Mouse (Mus musculus) liver, embryonic 11.5 days (tissue): ENCODE results near the gene Gm20605. TPM values are rescaled to one million over a fixed set of nuclear protein-coding genes. Genes with fewer than 3 reads are reported as not detected.
A peak's percentile ranks its signal among the peaks of the same experiment; 100 is the strongest.

Experiments
- ATAC-seq: fragments of 200-750 bp; cut with Nextera tagmentation; replicated peaks from 2 replicates; pipeline ENCODE4 v1.8.0; 2017; ENCODE audit warnings: moderate number of reproducible peaks, mild to moderate bottlenecking, moderate TSS enrichment, moderate library complexity; ENCODE audit not compliant: low FRiP score
- DNase-seq: peaks from one replicate; pipeline ENCODE4 v3.0.0-alpha.2; 2017; ENCODE audit warnings: low spot score
- H3K27ac ChIP-seq: fragments of 300-500 bp; sonication (generic); 2 replicates; pipeline ENCODE4 v1.5.1; 2014; ENCODE audit warnings: mild to moderate bottlenecking, low read depth, low read length, control low read depth
- H3K27me3 ChIP-seq: fragments of 300-500 bp; sonication (generic); replicated peaks from 2 replicates; pipeline ENCODE4 v1.6.1; 2014; ENCODE audit warnings: low read length, mixed read lengths; ENCODE audit not compliant: control insufficient read depth, insufficient read depth
- H3K36me3 ChIP-seq: fragments of 300-500 bp; sonication (generic); 2 replicates; pipeline ENCODE4 v1.6.1; 2014; ENCODE audit warnings: mild to moderate bottlenecking, low read length, moderate library complexity, mixed read lengths; ENCODE audit not compliant: control insufficient read depth, insufficient read depth
- H3K4me1 ChIP-seq: fragments of 300-500 bp; sonication (generic); replicated peaks from 2 replicates; pipeline ENCODE4 v1.6.1; 2014; ENCODE audit warnings: low read length, mixed read lengths; ENCODE audit not compliant: control insufficient read depth, insufficient read depth
- H3K4me2 ChIP-seq: fragments of 300-500 bp; sonication (generic); 2 replicates; pipeline ENCODE4 v1.6.1; 2014; ENCODE audit warnings: mild to moderate bottlenecking, control low read depth, moderate library complexity
- H3K4me3 ChIP-seq: fragments of 300-500 bp; sonication (generic); 2 replicates; pipeline ENCODE4 v1.5.1; 2014; ENCODE audit warnings: low read depth, low read length, control low read depth
- H3K9ac ChIP-seq: fragments of 300-500 bp; sonication (generic); 2 replicates; pipeline ENCODE4 v1.6.1; 2014; ENCODE audit warnings: low read depth, low read length, control low read depth
- H3K9me3 ChIP-seq: fragments of 300-500 bp; sonication (generic); 2 replicates; pipeline ENCODE4 v1.6.1; 2016; ENCODE audit warnings: low read length, inconsistent platforms, mixed read lengths; ENCODE audit not compliant: control insufficient read depth
- WGBS: fragments of 180-500 bp; shearing (Covaris S2); extraction: QIAGEN DNeasy Blood & Tissue Kit; methylation state at CpG from one replicate; pipeline ENCODE4 v1.1.7; 2014; 5-methylcytosine and 5-hydroxymethylcytosine counted together
- polyA plus RNA-seq: library from polyadenylated mRNA; unstranded; fragments of >200 nt; fragmentation: Nextera tagmentation; extraction: Ambion mirVana; gene quantifications from 2 replicates; pipeline ENCODE4 v1.2.1, GENCODE M21; 2014

Gene Gm20605
- polyA plus RNA-seq, 1 experiment from 2014 or later = 13.2 TPM

- H3K36me3 ChIP-seq = peaks cover 4% of the 10 kb centered on the region
- H3K9ac ChIP-seq = 0 out of 2 replicates have a peak overlapping the region, but pooled peaks have one; percentile 3
- H3K4me1 ChIP-seq = peaks cover 19% of the 10 kb centered on the region
- 79% methylated on average over 6 of the region's 6 CpGs for WGBS
- no peaks in the 10 kb centered on the region for H3K9me3 ChIP-seq
- DNase-seq (no peak), ATAC-seq (no peak)
- peak overlapping the region; percentile 47 for H3K27ac ChIP-seq
- peak overlapping the region; percentile 58 for H3K4me2 ChIP-seq
- H3K4me3 ChIP-seq = no peak overlapping the region
- H3K27me3 ChIP-seq = no peaks in the 10 kb centered on the region
Observed at GRCm38 (mm10) chr5:137597625-137598024, 31.4 kb upstream of the Gm20605 start.

- peak overlapping the region; percentile 47 for H3K27ac ChIP-seq
- WGBS = 55% methylated on average over 2 of the region's 2 CpGs
Observed at GRCm38 (mm10) chr5:137598100-137598826, 30.7 kb upstream of the Gm20605 start.

GRCm38 (mm10) chr5:137599600-137599999 is 29.4 kb upstream of the Gm20605 start:
- Histone ChIP-seq H3K4me1 (peaks cover 20% of the 10 kb centered on the region), H3K9me3 (no peaks in the 10 kb centered on the region), H3K9ac (peak overlapping the region; percentile 80), H3K36me3 (peaks cover 6% of the 10 kb centered on the region), H3K4me3 (peak overlapping the region; percentile 83), H3K4me2 (peak overlapping the region; percentile 96), H3K27me3 (no peaks in the 10 kb centered on the region), H3K27ac (peak overlapping the region; percentile 40; the same call in 1 of the 2 replicates)
- DNase-seq = no peak
- 54% methylated on average over 9 of the region's 9 CpGs for WGBS
- ATAC-seq = no peak

More at GRCm38 (mm10) chr5:137598100-137598826, 30.7 kb upstream of the Gm20605 start:
- Histone ChIP-seq H3K4me2 (peak overlapping the region; percentile 58), H3K9me3 (no peaks in the 10 kb centered on the region), H3K4me1 (peaks cover 20% of the 10 kb centered on the region), H3K27me3 (no peaks in the 10 kb centered on the region), H3K36me3 (peaks cover 4% of the 10 kb centered on the region), H3K9ac (0 out of 2 replicates have a peak overlapping the region, but pooled peaks have one; percentile 3), H3K4me3 (no peak overlapping the region)
- DNase-seq = no peak
- ATAC-seq = no peak

GRCm38 (mm10) chr5:137600281-137600618 is 28.7 kb upstream of the Gm20605 start:
- peak overlapping the region; percentile 83 for H3K4me3 ChIP-seq
- H3K4me1 ChIP-seq = peaks cover 24% of the 10 kb centered on the region
- no peaks in the 10 kb centered on the region for H3K27me3 ChIP-seq
- DNase-seq = no peak
- peak overlapping the region; percentile 80 for H3K9ac ChIP-seq
- H3K27ac ChIP-seq = peak overlapping the region; percentile 40
- WGBS = 1% methylated on average over 19 of the region's 19 CpGs
- H3K4me2 ChIP-seq = peak overlapping the region; percentile 96
- ATAC-seq = peak; percentile 44
- no peaks in the 10 kb centered on the region for H3K9me3 ChIP-seq
- peaks cover 6% of the 10 kb centered on the region for H3K36me3 ChIP-seq

- peaks cover 26% of the 10 kb centered on the region for H3K4me1 ChIP-seq
- peaks cover 8% of the 10 kb centered on the region for H3K36me3 ChIP-seq
- ATAC-seq (peak; percentile 91), DNase-seq (peak; percentile 97)
- no peaks in the 10 kb centered on the region for H3K27me3 ChIP-seq
- peak within 1 kb of the TSS; percentile 96 for H3K4me2 ChIP-seq
- H3K4me3 ChIP-seq = peak within 1 kb of the TSS; percentile 83
- peak within 1 kb of the TSS; percentile 84 for H3K27ac ChIP-seq
- under 1% methylated on average over 41 of the region's 41 CpGs for WGBS
- H3K9ac ChIP-seq = peak within 1 kb of the TSS; percentile 80
- H3K9me3 ChIP-seq = no peaks in the 10 kb centered on the region
Observed at GRCm38 (mm10) chr5:137600619-137601364, 28.2 kb upstream of the Gm20605 start, which contains the start of gene Mospd3. Gene Mospd3 (minus strand): TSS chr5:137601058.

GRCm38 (mm10) chr5:137601365-137601729 is 27.6 kb upstream of the Gm20605 start:
- Histone ChIP-seq H3K4me1 (peaks cover 29% of the 10 kb centered on the region), H3K9me3 (no peaks in the 10 kb centered on the region), H3K27me3 (no peaks in the 10 kb centered on the region), H3K27ac (peak overlapping the region; percentile 84), H3K36me3 (peaks cover 10% of the 10 kb centered on the region), H3K4me3 (peak overlapping the region; percentile 83), H3K9ac (peak overlapping the region; percentile 68), H3K4me2 (peak overlapping the region; percentile 72)
- ATAC-seq (no peak), DNase-seq (peak; percentile 65)
- 1% methylated on average over 22 of the region's 22 CpGs for WGBS

GRCm38 (mm10) chr5:137607860-137608653 is 20.9 kb upstream of the Gm20605 start:
- WGBS = 28% methylated on average over 26 of the region's 26 CpGs
- no peak overlapping the region for H3K27ac ChIP-seq
- H3K9me3 ChIP-seq = no peaks in the 10 kb centered on the region
- no peak overlapping the region for H3K9ac ChIP-seq
- H3K4me1 ChIP-seq = peaks cover 32% of the 10 kb centered on the region
- peak overlapping the region; percentile 49 for H3K4me2 ChIP-seq
- H3K4me3 ChIP-seq = 0 out of 2 replicates have a peak overlapping the region, but pooled peaks have one; percentile 10
- ATAC-seq (no peak), DNase-seq (no peak)
- peaks cover 9% of the 10 kb centered on the region; the same call in 1 of the 2 replicates for H3K36me3 ChIP-seq
- peaks cover 7% of the 10 kb centered on the region for H3K27me3 ChIP-seq

- 0 out of 2 replicates have a peak overlapping the region, but pooled peaks have one; percentile 10 for H3K4me3 ChIP-seq
Observed at GRCm38 (mm10) chr5:137608654-137609190, 20.3 kb upstream of the Gm20605 start.

More at GRCm38 (mm10) chr5:137608654-137609190, 20.3 kb upstream of the Gm20605 start:
- H3K27ac ChIP-seq = no peak overlapping the region
- H3K4me1 ChIP-seq = peaks cover 34% of the 10 kb centered on the region
- ATAC-seq = no peak
- peak overlapping the region; percentile 49 for H3K4me2 ChIP-seq
- no peaks in the 10 kb centered on the region for H3K9me3 ChIP-seq
- DNase-seq = no peak
- peaks cover 9% of the 10 kb centered on the region; the same call in 1 of the 2 replicates for H3K36me3 ChIP-seq
- H3K9ac ChIP-seq = no peak overlapping the region
- H3K27me3 ChIP-seq = peaks cover 7% of the 10 kb centered on the region
- 34% methylated on average over 23 of the region's 23 CpGs for WGBS
